Mouse (Mus musculus) forebrain, embryonic 14.5 days (tissue): ENCODE data around the gene Rnf126. TPM values are rescaled to one million over a fixed set of nuclear protein-coding genes. Genes with fewer than 3 reads are reported as not detected.

ENCODE experiments used
- ATAC-seq: fragments of 200-750 bp; cut with Nextera tagmentation; 2 replicates; pipeline ENCODE4 v1.8.0; 2017; ENCODE audit warnings: mild to moderate bottlenecking, moderate library complexity
- DNase-seq: peaks from one replicate; pipeline ENCODE4 v3.0.0-alpha.2; 2015; ENCODE audit warnings: low spot score
- H3K27ac ChIP-seq: fragments of 300-500 bp; sonication (generic); 2 replicates; pipeline ENCODE4 v1.5.1; 2014; ENCODE audit warnings: low read depth, mild to moderate bottlenecking, control low read depth, low read length, moderate library complexity
- H3K27me3 ChIP-seq: fragments of 300-500 bp; sonication (generic); replicated peaks from 2 replicates; pipeline ENCODE4 v1.6.1; 2014; ENCODE audit warnings: low read length, control low read depth, mixed read lengths; ENCODE audit not compliant: control insufficient read depth, insufficient read depth
- H3K36me3 ChIP-seq: fragments of 300-500 bp; sonication (generic); 2 replicates; pipeline ENCODE4 v1.6.1; 2014; ENCODE audit warnings: low read length, control low read depth; ENCODE audit not compliant: control insufficient read depth, insufficient read depth
- H3K4me1 ChIP-seq: fragments of 300-500 bp; sonication (generic); 2 replicates; pipeline ENCODE4 v1.6.1; 2014; ENCODE audit warnings: antibody characterized with exemption, low read length, control low read depth; ENCODE audit not compliant: control insufficient read depth, insufficient read depth
- H3K4me2 ChIP-seq: fragments of 300-500 bp; sonication (generic); 2 replicates; pipeline ENCODE4 v1.6.1; 2014; ENCODE audit warnings: mild to moderate bottlenecking, control low read depth, low read length
- H3K4me3 ChIP-seq: fragments of 300-500 bp; sonication (generic); 2 replicates; pipeline ENCODE4 v1.5.1; 2014; ENCODE audit warnings: low read depth, low read length, control low read depth
- H3K9ac ChIP-seq: fragments of 300-500 bp; sonication (generic); 2 replicates; pipeline ENCODE4 v1.6.1; 2014; ENCODE audit warnings: mild to moderate bottlenecking, low read length, control low read depth, moderate library complexity
- H3K9me3 ChIP-seq: fragments of 300-500 bp; sonication (generic); replicated peaks from 2 replicates; pipeline ENCODE4 v1.6.1; 2016; ENCODE audit warnings: low read length, control low read depth, mixed read lengths; ENCODE audit not compliant: control insufficient read depth
- WGBS: fragments of 180-500 bp; shearing (Covaris S2); extraction: QIAGEN DNeasy Blood & Tissue Kit; methylation state at CpG from one replicate; pipeline ENCODE4 v1.1.7; 2014; 5-methylcytosine and 5-hydroxymethylcytosine counted together
- polyA plus RNA-seq: library from polyadenylated mRNA; unstranded; fragments of >200 nt; fragmentation: Nextera tagmentation; extraction: Ambion mirVana; gene quantifications from 2 replicates; pipeline ENCODE4 v1.2.1, GENCODE M21; 2014

The Rnf126 gene
- polyA plus RNA-seq, 1 experiment from 2014 or later, result 60.6 TPM

DNA sequence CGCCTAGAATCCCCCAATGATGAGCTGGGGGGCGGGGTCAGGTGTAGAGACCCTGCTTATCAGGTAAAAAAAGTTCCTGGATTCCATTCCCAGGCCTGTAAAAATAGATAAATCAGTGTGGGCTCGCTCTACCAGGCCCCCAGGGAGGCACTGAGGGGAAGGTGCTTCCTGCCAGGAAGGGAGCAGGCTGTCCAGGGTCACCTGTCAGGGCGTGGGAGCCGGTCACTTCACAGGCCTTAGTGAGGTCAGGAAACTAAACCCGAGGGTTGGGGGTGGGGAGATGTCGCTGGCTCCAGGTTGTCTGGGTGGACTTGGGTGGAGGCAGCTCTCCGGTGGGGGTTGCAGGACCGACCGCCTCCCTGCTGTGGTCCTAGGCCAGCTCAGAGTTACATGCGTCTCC is 38.9 kb upstream of the Rnf126 start:
- no peak overlapping the region for H3K9ac ChIP-seq
- no peak overlapping the region for H3K27ac ChIP-seq
- no peak overlapping the region for H3K4me3 ChIP-seq
- H3K36me3 ChIP-seq, result peaks cover 37% of the 10 kb centered on the region
- DNase-seq, result no peak
- H3K9me3 ChIP-seq, result no peaks in the 10 kb centered on the region
- 89% methylated on average over 11 of the region's 11 CpGs for WGBS
- H3K27me3 ChIP-seq, result no peaks in the 10 kb centered on the region
- H3K4me1 ChIP-seq, result peaks cover 28% of the 10 kb centered on the region
- no peak overlapping the region for H3K4me2 ChIP-seq
- ATAC-seq, result no peak

DNA sequence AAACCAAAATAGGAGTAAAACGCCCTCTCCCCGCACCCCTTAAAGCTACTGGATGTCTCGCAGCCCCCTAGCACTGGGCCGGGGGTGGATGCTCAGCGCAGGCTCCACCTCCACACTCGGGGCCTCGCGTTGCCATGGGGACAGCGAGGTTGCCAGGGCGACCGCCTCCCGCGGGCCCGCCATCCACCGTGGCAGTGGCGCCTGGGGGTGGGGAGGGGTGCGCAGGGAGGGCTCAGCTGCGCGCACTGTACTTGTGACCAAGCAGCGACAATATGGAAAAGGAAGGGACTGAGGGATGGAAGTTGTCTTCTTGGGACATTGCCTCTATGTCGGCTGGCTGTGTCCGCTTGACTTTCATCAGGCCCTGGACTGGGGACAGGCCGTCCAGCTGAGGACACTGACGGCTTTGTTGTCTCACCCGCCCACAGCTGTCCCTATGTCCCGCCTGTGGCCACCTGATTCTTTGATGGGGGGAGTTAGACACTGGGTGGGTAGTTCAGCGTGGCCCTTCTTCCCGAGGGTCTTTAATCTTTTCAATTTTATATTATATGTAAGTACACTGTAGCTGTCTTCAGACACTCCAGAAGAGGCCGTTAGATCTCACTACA is 37.1 kb upstream of the Rnf126 start:
- peak overlapping the region; percentile 65 for H3K4me2 ChIP-seq
- H3K4me1 ChIP-seq, result peaks cover 28% of the 10 kb centered on the region
- peak overlapping the region; percentile 92 for H3K27ac ChIP-seq
- 2% methylated on average over 29 of the region's 29 CpGs for WGBS
- peak; percentile 96 for ATAC-seq
- peak overlapping the region; percentile 49 for H3K9ac ChIP-seq
- H3K4me3 ChIP-seq, result peak overlapping the region; percentile 22
- peaks cover 25% of the 10 kb centered on the region for H3K36me3 ChIP-seq
- H3K27me3 ChIP-seq, result no peaks in the 10 kb centered on the region
- peak; percentile 95 for DNase-seq
- no peaks in the 10 kb centered on the region for H3K9me3 ChIP-seq

DNA sequence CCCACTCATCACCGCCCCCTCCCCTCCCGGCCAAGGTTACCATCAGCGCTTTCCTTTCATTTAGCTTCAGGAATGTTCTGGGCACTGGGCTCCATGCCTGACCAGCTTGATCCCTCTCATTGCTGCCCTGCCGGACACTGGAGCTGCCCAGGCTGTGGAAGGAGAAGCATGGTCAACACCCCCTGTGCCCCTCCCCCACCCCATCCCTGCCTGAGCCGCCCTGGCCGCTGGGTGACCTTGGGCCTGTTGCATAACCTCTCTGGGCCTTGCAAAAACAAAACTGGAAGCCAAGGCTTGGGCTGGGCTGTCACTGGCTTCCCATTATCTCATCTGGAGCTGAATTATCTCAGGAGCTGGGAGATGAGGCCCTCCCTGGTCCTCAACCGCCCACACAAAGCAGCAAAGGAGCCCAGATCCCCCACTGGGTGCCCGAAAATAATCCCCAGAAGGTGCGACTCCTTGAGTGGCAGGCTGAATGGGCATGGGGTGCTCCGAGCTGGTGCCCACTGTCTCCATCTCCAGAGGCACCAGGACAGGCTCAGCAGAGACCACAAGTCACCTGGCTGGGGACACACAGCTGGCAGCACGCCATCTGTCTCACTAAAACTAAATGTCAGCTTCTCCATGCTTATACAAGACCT is 35.7 kb upstream of the Rnf126 start:
- WGBS, result 34% methylated on average over 11 of the region's 11 CpGs
- H3K27ac ChIP-seq, result peak overlapping the region; percentile 92
- H3K4me1 ChIP-seq, result peaks cover 28% of the 10 kb centered on the region
- peak overlapping the region; percentile 8; the same call in 1 of the 2 replicates for H3K4me2 ChIP-seq
- H3K9ac ChIP-seq, result peak overlapping the region; percentile 37
- peaks cover 11% of the 10 kb centered on the region; the same call in 1 of the 2 replicates for H3K36me3 ChIP-seq
- ATAC-seq (no peak), DNase-seq (no peak)
- H3K9me3 ChIP-seq, result no peaks in the 10 kb centered on the region
- H3K27me3 ChIP-seq, result no peaks in the 10 kb centered on the region
- no peak overlapping the region for H3K4me3 ChIP-seq

- H3K9me3 ChIP-seq, result no peaks in the 10 kb centered on the region
- no peak overlapping the region for H3K4me3 ChIP-seq
- peaks cover 5% of the 10 kb centered on the region; the same call in 1 of the 2 replicates for H3K36me3 ChIP-seq
- H3K4me1 ChIP-seq, result peaks cover 31% of the 10 kb centered on the region
- peak overlapping the region; percentile 35; the same call in 1 of the 2 replicates for H3K9ac ChIP-seq
- H3K27ac ChIP-seq, result peak overlapping the region; percentile 92
- 33% methylated on average over 3 of the region's 3 CpGs for WGBS
- no peaks in the 10 kb centered on the region for H3K27me3 ChIP-seq
- ATAC-seq (no peak), DNase-seq (no peak)
- H3K4me2 ChIP-seq, result peak overlapping the region; percentile 8; the same call in 1 of the 2 replicates
These were observed 35.1 kb upstream of the Rnf126 start for GRCm38 (mm10) chr10:79801837-79802236.

DNA sequence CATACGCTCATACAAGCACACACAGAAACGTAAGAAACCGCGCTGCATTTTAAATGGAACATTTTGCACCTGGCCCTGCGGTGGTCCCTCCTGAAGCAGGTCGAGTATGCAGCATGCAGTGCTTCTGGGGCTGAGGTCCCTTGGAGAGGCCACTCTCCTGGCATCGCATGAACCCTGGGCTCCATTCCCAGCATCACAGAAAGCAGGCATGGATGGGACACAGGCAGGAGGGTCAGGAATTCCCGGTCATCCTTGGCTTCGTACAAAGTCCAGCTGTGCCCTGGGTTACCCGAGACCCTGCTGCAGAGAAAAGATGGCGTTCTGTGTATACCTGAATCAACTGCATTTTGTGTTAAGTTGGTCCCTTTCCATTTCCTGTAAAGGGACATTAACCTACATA is 33.8 kb upstream of the Rnf126 start:
- 85% methylated on average over 11 of the region's 11 CpGs for WGBS
- no peaks in the 10 kb centered on the region for H3K27me3 ChIP-seq

GRCm38 (mm10) chr10:79798289-79798928 is 31.7 kb upstream of the Rnf126 start:
- no peaks in the 10 kb centered on the region for H3K9me3 ChIP-seq
- H3K4me3 ChIP-seq, result no peak overlapping the region
- H3K9ac ChIP-seq, result no peak overlapping the region
- 0 out of 2 replicates have a peak, but pooled peaks cover 3% of the 10 kb centered on the region for H3K36me3 ChIP-seq
- 90% methylated on average over 12 of the region's 12 CpGs for WGBS
- DNase-seq (no peak), ATAC-seq (no peak)
- no peak overlapping the region for H3K4me2 ChIP-seq
- H3K27me3 ChIP-seq, result no peaks in the 10 kb centered on the region
- H3K27ac ChIP-seq, result no peak overlapping the region
- H3K4me1 ChIP-seq, result peaks cover 28% of the 10 kb centered on the region

More for the DNA sequence above, 33.8 kb upstream of the Rnf126 start:
- Histone ChIP-seq H3K4me2 (no peak overlapping the region), H3K36me3 (0 out of 2 replicates have a peak, but pooled peaks cover 3% of the 10 kb centered on the region), H3K27ac (no peak overlapping the region), H3K4me3 (no peak overlapping the region), H3K4me1 (peaks cover 31% of the 10 kb centered on the region), H3K9ac (no peak overlapping the region), H3K9me3 (no peaks in the 10 kb centered on the region)
- ATAC-seq (no peak), DNase-seq (no peak)

DNA sequence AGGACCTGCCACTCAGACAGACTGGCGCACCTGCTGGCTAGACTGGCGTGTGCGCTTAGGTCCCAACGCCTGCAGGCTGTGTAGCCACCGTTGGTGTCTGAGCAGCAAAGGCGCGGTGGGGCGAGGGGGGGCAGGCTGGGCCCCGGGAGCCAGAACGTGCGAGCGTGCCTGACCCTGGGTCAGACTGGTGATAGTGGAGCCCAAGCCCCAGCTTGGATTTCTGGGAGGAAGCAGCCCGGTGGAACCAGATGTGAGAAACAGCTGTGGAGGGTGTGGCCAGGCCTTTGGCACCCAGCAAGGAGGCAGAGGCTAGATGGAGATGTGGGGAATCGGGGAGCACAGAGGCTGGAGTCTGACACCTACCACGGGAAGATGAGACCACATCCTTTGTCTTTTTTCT is 30.6 kb upstream of the Rnf126 start:
- H3K4me1 ChIP-seq, result peaks cover 17% of the 10 kb centered on the region
- 64% methylated on average over 15 of the region's 15 CpGs for WGBS
- peak overlapping the region; percentile 10 for H3K4me2 ChIP-seq
- H3K4me3 ChIP-seq, result no peak overlapping the region
- no peaks in the 10 kb centered on the region for H3K9me3 ChIP-seq
- no peaks in the 10 kb centered on the region for H3K27me3 ChIP-seq
- 0 out of 2 replicates have a peak, but pooled peaks cover 3% of the 10 kb centered on the region for H3K36me3 ChIP-seq
- no peak for DNase-seq
- H3K9ac ChIP-seq, result peak overlapping the region; percentile 41; the same call in 1 of the 2 replicates
- ATAC-seq, result no peak
- 0 out of 2 replicates have a peak overlapping the region, but pooled peaks have one; percentile 27 for H3K27ac ChIP-seq

DNA sequence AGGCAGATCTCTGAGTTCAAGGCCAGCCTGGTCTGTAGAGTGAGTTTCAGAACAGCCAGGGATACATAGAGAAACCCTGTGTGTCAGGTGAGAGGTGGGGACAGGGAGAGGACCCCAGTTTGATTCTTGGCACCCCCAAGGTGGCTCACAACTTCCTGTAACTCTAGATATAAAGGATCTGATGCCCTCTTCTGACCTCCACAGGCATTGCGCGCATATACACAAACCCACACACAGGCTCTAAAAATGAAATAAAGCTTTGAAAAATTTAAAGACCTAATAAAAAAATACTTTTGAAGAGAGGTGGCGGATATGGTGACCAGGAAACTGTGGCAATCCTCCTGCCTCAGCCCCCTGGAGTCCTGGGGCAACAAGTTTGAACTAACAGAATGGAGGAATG is 29.2 kb upstream of the Rnf126 start:
- no peak for DNase-seq

More for the DNA sequence above, 29.2 kb upstream of the Rnf126 start:
- no peak overlapping the region for H3K4me3 ChIP-seq
- no peak for ATAC-seq
- H3K4me2 ChIP-seq, result no peak overlapping the region
- H3K27me3 ChIP-seq, result no peaks in the 10 kb centered on the region
- H3K4me1 ChIP-seq, result peaks cover 11% of the 10 kb centered on the region
- 100% methylated on average over 3 of the region's 3 CpGs for WGBS
- H3K9ac ChIP-seq, result no peak overlapping the region
- 0 out of 2 replicates have a peak, but pooled peaks cover 3% of the 10 kb centered on the region for H3K36me3 ChIP-seq
- H3K9me3 ChIP-seq, result no peaks in the 10 kb centered on the region
- H3K27ac ChIP-seq, result no peak overlapping the region
